Mouse (Mus musculus) thymus, postnatal 0 days (tissue): Measurements from ENCODE around the gene Fkbp1a. TPM values are rescaled to one million over a fixed set of nuclear protein-coding genes. Genes with fewer than 3 reads are reported as not detected.

ENCODE experiments used
- DNase-seq: peaks from one replicate; pipeline ENCODE4 v3.0.0-alpha.2; 2015; ENCODE audit warnings: low spot score
- polyA plus RNA-seq: library from polyadenylated mRNA; unstranded; fragments of >200 nt; fragmentation: Nextera tagmentation; extraction: Ambion mirVana; gene quantifications from 2 replicates; pipeline ENCODE4 v1.2.1, GENCODE M21; 2015

Gene Fkbp1a
- polyA plus RNA-seq: 427 and 468 TPM in 2 replicates

DNA sequence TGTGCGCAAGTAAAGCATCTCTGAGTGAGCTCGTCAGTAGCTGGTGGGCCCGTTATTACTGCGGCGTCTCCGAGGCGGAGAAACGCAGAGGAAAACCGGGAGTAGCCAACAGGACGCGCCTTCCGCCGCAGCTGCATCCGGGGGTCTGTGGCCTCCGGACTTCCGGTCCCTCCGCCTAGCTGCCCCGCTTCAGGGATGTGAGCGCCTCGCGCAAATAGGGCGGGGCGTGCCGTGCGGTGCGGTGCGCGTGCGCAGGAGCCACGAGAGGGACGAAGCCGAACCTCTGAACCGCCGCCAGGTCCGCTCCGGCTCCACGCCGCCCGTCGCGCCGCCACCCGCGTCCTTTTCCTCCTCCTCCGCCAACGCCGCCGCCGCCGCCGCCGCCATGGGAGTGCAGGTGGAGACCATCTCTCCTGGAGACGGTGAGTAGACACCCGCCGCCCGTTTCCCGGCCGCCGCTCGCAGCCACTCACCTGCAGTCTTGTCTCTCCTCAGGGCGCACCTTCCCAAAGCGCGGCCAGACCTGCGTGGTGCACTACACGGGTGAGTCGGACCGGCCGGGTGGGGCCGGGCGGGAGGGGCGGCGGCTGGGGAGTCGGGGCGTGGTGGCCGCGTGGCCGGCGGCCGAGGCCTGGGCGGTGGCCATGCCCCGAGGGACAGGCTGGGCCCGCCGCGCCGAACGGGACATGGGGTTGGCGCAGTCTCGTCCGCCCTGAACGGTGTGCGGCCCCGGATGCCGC is at the start of gene Fkbp1a:
TSS of gene Fkbp1a (plus strand) at position 161 of the 740 bp plus-strand sequence.
- peak; percentile 93 for DNase-seq

DNA sequence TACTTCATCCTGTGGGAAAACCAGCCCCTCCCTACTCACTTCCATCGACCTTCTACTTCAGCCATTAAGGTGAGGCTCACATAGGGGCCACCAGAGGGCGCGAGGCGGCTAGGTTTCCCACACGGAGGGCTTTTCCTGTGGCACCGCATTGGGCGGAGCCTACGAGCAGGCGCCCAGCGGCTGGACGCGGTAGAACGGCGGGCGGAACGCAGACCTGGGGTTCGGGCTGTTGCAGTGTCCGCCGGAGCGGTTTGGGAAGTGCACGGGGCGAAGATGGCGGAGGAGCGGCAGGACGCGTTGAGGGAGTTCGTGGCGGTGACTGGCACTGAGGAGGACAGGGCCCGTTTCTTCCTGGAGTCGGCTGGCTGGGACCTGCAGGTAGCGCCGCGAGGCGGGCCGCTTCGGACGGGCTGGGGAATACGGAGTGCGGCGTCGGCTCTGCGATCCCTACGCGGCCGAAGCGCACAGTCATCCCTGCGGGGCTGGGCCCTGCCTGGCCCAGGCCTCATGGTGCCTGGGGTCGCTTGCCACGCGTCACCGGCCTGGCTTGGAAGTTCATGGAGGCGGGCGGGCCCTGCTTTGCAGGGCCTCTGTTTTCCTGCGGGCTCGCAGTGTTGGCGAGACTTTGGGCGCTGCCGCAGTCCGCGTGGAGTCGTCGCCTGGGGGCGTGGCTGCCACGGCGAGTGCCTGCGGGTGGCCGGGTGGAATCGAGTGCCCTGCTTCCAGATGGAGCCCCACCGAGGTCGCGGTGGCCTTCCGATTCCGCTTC is 48.1 kb upstream of the Fkbp1a start, which contains the start of gene Nsfl1c:
TSS of gene Nsfl1c (plus strand) at position 148 of the 769 bp plus-strand sequence.
- DNase-seq: peak; percentile 96

DNA sequence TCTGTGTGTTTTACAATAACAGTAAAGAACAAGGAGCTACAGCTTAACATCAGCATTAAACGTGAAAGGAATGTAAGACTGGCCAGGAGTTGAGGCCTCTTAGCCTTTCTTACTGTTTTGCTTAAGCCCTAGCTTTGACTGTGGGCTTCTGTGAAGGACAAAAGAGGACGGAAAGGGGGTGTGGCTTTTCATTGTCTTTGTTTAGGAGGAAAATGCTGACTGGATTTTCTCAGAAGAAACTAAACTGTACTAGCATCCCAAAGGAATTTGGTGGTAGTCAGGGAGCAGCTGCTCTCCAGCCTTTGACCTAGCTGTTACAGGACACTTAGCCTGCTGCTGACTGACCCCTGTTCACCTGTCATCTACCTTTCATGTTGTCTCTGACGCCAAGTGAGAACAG is 43.9 kb upstream of the Fkbp1a start:
- DNase-seq: no peak

DNA sequence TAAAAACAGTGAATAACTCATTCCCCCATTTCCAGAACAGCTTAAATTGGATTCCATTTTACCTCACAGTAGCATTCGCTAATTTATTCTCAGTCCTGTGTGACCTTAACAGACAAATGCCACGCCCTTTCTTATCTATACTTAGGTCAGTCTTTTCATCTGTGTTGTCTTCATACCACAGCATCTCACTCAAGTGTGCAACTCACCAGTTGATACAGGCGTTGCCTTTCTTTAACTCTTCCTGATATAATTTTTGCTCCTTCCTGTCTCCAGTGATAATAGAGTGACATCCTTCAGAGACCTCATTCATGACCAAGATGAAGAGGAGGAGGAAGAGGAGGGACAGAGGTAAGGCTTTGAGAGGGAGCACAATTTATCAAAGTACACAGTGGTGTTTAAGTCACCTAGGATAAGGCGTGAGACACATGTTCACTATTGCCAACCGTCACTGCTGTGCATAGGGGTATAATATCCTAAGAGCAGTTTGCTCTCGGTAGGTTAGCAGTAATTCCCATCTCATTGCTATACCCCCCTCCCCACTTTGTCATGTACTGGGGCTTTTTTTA is 41.8 kb upstream of the Fkbp1a start:
- no peak for DNase-seq

DNA sequence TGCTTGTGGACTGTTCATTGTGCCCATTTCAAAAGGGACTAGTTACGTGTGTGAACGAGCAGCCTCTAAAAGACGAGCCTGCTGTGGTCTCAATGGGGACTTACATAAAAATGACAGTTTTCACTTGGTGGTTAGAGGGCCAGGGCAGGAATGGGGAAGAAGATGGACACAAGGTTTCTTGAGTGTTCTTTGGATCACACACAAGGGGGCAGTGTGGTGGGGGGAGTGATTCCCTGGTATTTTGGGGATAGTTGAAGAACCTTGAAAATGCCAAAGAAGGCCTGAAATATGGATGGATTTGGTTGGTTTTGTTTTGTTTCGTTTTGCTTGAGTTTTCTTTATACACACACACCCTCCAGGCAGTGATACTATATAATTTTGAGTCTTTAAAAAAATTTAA is 38.1 kb upstream of the Fkbp1a start:
- no peak for DNase-seq

DNA sequence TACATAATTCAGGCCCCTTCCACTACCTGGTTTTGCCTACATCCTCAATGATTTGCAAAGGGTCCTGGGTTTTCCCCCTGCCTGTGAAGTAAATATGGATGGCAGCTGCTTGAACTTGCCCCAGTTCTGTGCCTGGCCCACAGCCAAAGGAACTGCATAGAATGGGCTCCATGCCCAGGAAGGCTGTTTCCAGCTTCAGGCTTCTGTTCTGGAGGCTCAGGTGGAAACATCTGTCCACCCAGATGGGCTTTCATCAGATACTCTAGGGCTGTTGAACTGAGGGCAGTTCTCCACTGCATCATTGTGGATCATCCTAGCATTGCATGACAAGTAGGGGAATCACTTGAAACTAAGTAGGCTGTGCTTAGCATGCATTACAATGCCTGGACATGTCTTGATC is 30.1 kb upstream of the Fkbp1a start:
- DNase-seq: no peak

DNA sequence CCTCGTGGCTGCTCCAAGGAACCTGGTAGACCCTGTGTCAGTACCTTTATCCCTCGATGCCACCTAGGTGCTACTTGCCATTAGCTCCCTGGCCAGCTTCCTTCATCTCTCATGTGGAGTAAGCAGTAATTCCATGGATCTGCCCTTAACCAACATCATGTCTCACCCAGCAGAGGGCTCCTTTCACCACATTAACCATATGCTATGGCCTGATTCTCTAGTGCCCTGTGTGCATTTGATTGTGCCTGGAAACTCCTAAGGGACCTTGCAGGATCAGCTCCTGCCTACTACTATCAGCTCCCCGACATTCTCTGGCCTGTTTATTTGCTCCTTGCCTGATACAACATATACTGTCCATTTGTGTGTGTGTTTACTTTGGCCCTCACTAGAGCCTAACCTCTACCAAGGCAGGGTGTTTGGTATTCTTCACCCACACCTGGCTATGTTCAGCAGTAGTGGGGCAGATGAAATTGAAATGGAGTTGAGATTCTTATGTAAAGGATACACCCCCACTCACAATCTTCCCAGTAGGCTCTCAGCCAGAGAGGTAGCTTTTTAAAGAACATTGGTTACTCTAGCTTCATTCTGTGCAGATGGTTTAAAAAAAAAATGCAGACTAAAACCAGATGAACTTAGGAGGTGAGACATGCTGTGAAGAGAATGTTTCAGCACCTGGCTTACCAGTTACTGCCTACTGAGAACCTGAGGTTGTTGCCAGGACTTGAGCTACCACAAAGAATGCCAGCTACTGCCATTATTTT is 28.6 kb upstream of the Fkbp1a start:
- DNase-seq: no peak

DNA sequence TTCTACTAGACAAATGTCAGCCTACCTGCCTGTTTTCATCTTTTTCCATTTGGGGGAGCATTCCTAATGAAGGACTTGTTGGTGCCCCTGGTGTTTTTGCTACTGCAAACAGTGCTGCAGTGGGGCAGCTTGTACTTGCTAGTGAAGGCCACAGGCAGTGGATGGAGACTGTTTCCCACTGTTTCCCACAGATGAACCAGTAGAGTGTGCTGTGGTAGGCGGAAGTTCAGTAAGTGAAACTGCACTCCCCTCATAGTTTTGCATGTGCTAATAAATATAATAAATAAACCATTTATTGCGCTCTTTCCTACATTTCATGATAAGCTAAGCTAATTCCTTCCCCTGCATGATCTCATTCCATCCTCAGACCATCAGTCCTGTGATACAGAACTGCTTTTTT is 23.3 kb upstream of the Fkbp1a start:
- no peak for DNase-seq

DNA sequence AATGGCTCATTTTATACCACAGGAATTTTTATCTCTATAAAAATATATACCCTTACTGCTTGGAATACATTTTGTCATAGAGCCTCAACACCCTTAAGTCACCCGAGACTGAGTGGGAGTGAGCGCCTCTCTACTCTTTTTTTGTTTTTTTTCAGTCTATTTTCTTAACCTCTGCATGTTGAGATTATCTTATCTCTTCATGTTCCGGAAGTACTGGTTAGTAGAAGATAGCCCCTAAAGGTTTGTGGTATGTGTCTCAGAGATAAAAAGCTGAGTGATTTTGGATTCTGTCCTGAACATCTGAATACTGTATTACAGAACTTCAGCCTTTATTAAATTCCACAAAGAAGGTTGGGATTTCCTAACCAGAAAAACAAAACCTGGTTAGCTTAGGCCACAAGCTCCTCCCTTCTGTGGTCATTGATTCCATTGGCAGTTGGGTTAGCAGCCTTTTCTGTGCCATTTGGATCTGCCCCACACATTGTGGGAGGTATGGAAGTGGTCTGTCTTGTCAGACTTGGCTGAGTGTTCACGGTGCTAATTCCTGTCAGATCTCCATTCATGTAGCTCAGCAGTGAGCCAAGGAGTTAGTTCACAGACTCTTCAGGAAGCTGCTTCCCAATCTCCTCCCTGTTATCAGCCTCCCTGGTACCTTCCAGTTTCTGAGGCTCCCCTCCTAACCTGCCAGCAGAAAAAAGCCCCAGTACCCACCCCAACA is 17.8 kb upstream of the Fkbp1a start:
- DNase-seq: no peak

DNA sequence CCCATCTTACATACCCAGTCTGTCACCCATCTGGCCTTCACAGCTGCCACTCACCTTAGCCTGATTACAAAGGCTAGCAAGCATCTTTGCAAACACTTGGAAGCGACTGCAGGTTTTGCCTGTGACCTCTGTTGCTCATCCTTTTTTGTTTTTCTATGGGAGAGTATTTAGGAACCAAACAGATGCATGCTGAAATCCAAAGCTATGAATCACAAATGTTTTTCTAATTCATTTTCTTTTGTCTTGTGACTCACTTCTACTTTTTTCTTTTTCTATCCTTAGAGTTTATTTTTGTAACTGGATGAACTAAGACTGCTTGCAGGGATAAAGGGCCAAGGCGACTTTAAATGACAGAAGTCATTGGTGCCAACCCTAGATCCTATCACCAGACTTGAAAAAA is 16.8 kb upstream of the Fkbp1a start:
- DNase-seq: no peak

DNA sequence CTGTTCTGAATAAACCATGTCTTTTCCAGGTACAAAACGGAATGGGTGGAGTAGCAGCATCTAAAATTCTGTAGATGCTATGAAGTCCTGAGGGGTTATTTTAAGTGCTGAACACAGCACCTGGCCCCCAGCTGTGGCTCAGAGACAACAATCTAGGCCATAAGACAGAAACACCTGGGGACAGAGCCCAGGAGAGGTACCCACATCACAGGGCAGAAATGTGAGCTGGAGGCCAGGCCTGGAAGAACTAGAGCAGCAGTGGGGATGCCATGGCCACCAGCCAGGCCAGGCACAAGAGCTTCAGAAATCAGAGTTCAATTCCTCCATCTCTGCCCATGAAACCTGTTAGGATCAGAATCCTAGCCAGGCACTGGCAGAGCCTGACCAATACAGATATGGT is 14.2 kb upstream of the Fkbp1a start:
- peak; percentile 88 for DNase-seq

DNA sequence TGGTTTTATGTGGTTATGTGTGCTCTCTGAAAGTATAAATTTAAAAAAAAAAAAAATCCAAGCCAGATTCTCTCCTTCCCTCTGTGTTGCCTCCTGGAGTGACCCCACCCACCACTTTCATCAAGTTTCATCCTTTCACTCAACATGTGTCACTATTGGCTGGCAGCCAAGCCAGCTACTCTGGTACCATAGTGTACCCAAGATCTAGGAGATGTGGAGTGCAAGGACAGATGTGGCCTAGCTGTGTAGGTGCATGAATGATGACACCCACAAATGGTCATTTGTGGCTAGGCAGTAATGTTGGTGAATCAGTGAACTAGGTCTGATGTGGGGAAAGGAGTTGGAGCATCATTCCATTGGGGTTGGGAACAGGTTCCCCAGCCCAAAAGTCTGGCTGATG is 13.1 kb upstream of the Fkbp1a start:
- no peak for DNase-seq

DNA sequence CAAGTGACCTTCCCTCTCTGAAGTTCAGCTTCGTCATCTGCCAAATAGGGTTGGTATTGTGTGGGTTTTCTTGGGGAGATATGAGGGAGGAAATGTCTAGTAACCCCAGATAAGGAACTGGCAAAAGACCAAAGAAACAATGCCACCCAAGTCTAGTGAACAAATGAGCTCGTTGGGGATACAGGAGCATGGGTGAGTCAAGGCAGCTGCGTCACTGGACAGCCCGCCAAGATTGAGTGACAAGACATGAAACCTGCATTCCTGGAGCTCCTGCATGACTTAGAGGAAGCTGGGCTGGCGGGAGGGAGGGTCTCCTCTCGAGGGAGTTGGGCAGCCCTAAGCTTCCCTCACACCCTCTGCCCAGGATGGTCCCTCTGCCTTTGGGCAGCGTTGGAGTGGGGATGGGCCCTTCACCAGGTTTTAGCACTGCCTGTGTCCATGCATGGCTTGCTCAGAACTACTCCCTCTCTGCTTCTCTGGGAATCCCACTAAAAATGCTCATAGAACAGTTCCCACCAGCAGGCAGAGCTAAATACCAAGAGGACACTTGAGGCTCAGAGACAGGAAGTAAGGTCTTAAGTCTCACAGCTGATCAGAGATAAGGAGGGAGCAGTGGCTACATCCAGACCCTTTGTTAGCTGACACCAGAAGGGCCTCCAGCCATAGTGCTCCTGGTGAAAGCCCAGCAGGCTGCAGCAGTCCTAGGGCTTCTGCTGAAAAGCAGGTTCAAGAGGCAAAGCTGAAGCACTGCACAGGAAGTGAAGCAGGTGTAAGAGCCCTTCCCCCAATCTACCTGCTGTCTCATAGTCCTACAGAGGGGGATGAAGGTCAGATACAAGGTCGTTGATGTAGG is 11.7 kb upstream of the Fkbp1a start:
- peak; percentile 48 for DNase-seq

DNA sequence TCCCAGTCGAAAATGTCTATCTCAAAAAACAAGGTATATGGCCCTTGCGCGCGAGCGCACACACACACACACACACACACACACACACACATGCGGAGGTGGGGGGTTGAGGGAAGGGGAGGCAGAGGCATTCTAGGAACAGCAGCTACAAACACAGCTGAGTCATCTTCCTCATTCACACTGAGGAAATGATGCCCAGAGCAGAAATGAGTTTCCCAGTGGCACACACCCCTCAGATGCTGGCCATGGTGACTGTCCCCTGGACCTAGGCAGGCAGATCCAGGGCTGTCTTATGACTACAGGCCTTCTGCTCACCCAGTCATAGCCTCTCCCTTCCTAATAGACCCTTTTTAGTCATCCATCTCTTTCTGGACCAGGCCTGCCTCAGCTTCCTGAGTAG is 8.7 kb upstream of the Fkbp1a start:
- DNase-seq: no peak

DNA sequence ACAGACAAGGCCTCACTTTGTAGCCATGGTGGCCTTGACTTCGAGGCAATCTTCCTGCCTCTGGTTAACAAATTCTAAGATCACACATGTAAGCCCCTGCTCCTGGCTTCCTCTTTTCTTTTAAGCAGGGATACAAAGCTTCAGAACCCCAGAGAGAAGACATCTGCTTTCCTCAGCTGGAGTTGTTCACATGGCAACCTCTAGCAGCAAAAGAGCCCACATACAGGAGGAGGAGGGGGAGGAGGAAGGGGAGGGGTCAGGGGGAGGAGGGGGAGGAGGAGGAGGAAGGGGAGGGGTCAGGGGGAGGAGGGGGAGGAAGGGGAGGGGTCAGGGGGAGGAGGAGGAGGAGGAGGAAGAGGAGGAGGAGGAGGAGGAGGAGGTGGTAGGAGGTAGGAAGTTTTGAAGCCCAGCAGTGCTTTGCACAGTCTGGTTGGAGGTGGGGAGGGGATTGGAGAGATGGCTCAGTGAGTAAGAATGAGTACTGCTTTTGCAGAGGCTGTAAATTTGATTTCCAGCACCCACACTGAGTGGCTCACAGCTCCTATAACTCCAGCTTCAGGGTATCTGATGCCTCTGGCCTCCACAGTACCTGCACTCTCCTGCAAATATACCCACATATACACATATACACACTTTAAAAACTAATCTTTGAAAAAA is 6.2 kb upstream of the Fkbp1a start:
- peak; percentile 68 for DNase-seq

DNA sequence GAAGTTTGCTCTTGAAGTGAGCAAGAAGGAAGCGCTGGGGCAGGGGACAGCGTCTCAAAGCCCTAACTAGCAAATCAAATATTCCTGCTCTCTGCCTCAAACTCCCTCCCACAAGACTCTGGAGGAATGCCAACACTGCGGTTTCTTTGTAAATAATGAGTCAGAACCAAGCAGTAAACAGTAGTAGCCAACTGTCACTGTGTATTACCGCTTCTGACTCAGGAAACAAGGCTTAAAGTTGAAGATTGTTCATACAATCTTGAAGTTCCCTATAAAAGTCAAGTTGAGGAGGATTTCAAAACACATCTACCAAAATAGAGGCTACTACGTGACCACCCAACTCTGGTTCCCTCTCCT is 5.7 kb upstream of the Fkbp1a start:
- no peak for DNase-seq

DNA sequence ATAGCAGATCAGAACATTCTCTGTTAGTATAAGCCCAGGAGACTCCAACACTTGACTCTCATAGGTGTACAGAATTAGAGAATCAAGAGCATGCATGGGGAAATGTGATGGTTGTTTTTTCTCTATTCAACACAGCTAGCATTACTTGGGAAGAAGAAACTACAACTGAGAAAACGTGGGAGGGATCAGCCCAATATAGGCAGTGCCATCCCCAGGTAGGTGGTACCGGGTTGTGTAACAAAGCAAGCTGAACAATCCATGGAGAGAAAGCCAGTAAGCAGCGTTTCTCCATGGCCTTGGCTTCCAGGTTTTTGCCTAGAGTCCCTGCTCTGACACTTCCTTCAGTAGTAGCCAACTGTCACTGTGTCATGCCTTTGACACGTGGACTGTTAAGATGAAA is 3.6 kb upstream of the Fkbp1a start:
- no peak for DNase-seq

DNA sequence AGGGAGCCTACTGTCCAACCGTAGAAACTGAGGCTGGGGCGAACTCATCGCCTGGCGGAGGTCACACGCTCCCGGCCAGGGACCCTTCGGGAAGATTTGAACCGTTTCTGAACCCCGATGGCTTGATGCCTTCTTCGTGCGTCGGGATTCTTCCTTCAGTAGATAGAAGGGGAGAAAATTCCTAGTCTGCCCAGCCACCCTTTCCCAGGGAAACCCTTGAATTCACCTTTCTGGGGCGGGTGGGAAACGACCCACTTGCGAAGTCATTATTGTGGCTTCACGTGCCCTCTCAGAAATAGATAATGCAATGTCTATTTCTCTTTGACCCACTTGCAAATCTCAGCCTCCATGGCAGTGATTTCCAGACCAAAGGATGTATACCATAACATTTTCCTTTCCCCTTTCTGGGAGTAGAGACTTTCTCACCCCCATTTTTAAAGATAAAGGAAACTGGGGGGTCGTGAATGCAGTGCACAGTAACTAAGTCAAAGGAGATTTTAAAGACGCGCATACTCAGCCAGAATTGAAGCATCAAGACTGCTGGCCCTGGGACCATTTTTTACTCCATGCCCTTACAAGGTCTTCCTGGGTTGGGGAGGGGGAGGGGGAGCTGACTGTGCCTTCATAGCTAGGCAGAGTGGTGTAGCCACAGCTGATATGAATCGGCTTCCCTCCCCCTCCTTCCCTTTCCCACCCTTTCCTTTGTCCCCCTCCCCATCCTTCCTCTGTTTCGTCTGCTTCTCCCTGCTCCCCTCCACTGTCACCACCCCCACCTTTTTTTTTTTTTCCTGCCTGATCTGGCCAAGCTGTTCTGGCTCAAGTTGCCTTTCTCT is 996 bp downstream of the Fkbp1a start:
- DNase-seq: peak; percentile 49

DNA sequence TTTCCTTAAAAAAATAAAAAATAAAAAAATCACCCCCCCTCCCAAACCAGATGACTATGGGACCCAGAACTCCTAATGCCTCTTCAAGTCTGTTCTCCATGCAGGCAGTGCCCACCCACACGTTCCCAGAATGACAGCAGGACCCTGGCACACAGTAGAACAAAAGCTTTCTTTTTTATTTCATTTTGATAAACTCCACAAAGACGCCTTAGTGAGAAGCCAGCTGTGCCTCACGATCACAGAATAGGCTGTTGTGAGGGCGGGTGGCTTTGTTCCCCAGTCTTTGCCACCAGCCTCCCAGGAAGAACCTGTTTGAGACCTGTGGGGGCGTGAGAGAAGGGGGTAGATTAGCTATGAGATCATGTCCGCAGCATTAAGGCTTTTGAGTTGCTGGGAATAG is 2.4 kb downstream of the Fkbp1a start:
- DNase-seq: no peak
